Mouse (Mus musculus): ENCODE data around the gene Cyyr1. TPM values are rescaled to one million over a fixed set of nuclear protein-coding genes. Genes with fewer than 3 reads are reported as not detected.

Cyyr1 gene
- total RNA-seq, 1 experiment: 4.6 TPM

DNA sequence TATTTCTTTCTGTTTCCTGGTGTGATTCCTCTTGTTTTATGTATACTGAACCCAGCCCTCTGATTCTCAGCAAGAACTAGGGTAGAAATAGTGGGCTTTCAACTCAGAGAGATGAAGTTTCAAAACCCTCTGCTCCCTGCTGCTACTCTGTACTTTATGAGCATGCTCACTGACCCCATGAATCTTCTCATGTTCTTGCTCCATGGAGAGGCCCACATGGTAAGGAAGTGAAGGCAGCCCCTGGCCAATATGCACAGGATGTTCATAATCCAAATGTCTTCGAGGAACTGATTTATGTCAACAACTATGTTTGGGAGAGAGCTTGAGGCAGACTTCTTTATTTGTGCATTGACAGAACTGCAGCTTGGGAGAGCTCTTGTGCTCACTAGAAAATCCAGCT is 106.9 kb downstream of the Cyyr1 start:
- Histone ChIP-seq H3K36me3 (ENCODE audit: control insufficient read depth, insufficient read depth, low read length, poor library complexity, severe bottlenecking) (no peaks in the 10 kb centered on the region), H3K27ac (ENCODE audit: insufficient read depth, low read depth, low read length, poor library complexity, severe bottlenecking) (no peak overlapping the region), H3K4me1 (ENCODE audit: control insufficient read depth in 2 of 2, insufficient read depth in 2 of 2, low read length in 2 of 2, poor library complexity in 1 of 2) (no peaks in the 10 kb centered on the region), H3K9me3 (ENCODE audit: control insufficient read depth, insufficient read depth, low read depth, low read length) (no peaks in the 10 kb centered on the region), H3K4me3 (ENCODE audit: insufficient read depth in 1 of 2, low read depth in 1 of 2, low read length in 2 of 2, poor library complexity in 1 of 2, severe bottlenecking in 1 of 2) (no peak overlapping the region), H3K9ac (ENCODE audit: insufficient read depth, low read depth, low read length, poor library complexity, severe bottlenecking) (no peak overlapping the region)
- in situ Hi-C loops (cut with MboI; ENCODE audit: low sequenced_read_pairs in 2 of 2, unreplicated experiment in 2 of 2): no loop called here
- no peak for DNase-seq (ENCODE audit: low read depth, low spot score)
- TF ChIP-seq MAFK (IDR thresholded peaks at IDR 0.05; ENCODE audit: insufficient read depth, low read depth, low read length) (no peak), ZC3H11A (IDR thresholded peaks at IDR 0.05; ENCODE audit: borderline replicate concordance, low read depth, low read length) (no peak), ZNF384 (IDR thresholded peaks at IDR 0.05; ENCODE audit: low read depth, low read length) (no peak), HCFC1 (IDR thresholded peaks at IDR 0.05; ENCODE audit: borderline replicate concordance, insufficient read depth, low read length) (no peak), CHD2 (IDR thresholded peaks at IDR 0.05; ENCODE audit: low read depth, low read length) (no peak)

DNA sequence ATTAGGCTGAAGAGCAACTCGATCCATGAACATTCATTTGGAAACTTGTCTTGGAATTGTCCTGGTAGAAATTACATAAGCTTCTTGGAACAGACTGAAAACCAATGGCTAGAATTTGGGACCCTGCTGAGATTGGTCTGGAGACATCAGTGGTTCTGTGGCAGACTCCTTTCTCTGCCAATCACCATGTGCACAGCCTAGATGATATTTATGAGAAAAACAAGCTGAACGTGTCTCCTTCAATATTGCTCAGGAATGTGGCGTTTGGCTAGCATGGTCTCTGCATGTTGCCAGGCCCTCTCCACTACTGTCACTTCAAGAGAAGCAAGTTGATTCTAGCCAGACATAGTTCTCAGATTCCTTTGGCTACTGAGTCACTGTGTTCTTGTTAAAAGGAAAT is 107.4 kb downstream of the Cyyr1 start:
- H3K4me3 ChIP-seq (ENCODE audit: insufficient read depth in 1 of 2, low read depth in 1 of 2, low read length in 2 of 2, poor library complexity in 1 of 2, severe bottlenecking in 1 of 2): no peak overlapping the region
- no peak overlapping the region for H3K9ac ChIP-seq (ENCODE audit: insufficient read depth, low read depth, low read length, poor library complexity, severe bottlenecking)
- TF ChIP-seq HCFC1 (IDR thresholded peaks at IDR 0.05; ENCODE audit: borderline replicate concordance, insufficient read depth, low read length) (no peak), ZNF384 (IDR thresholded peaks at IDR 0.05; ENCODE audit: low read depth, low read length) (no peak)
- in situ Hi-C loops (cut with MboI; ENCODE audit: low sequenced_read_pairs in 2 of 2, unreplicated experiment in 2 of 2): no loop called here
- no peaks in the 10 kb centered on the region for H3K36me3 ChIP-seq (ENCODE audit: control insufficient read depth, insufficient read depth, low read length, poor library complexity, severe bottlenecking)
- no peak overlapping the region for H3K27ac ChIP-seq (ENCODE audit: insufficient read depth, low read depth, low read length, poor library complexity, severe bottlenecking)
- no peaks in the 10 kb centered on the region for H3K9me3 ChIP-seq (ENCODE audit: control insufficient read depth, insufficient read depth, low read depth, low read length)
- no peak for DNase-seq (ENCODE audit: low read depth, low spot score)
- no peaks in the 10 kb centered on the region for H3K4me1 ChIP-seq (ENCODE audit: control insufficient read depth in 2 of 2, insufficient read depth in 2 of 2, low read length in 2 of 2, poor library complexity in 1 of 2)

DNA sequence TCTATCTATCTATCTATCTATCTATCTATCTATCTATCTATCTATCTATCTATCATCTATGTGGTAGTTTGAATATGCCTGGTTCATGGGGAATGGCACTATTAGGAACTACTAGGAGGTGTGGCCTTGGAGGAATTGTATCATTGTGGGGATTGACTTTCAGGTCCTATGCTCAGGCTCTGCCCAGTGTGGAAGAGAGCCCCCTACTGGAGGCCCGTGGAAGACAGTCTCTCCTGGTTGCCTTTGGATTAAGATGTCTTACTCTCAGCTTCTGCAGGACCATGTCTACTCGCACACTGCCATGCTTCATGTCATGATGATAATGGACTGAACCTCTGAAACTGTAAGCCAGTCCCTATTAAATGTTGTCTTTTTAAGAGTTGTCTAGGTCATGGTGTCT is 117.8 kb downstream of the Cyyr1 start:
- peak; percentile 35 for DNase-seq (ENCODE audit: low read depth, low spot score)
- H3K4me3 ChIP-seq (ENCODE audit: insufficient read depth in 1 of 2, low read depth in 1 of 2, low read length in 2 of 2, poor library complexity in 1 of 2, severe bottlenecking in 1 of 2): no peak overlapping the region
- H3K4me1 ChIP-seq (ENCODE audit: control insufficient read depth in 2 of 2, insufficient read depth in 2 of 2, low read length in 2 of 2, poor library complexity in 1 of 2): no peaks in the 10 kb centered on the region
- no peaks in the 10 kb centered on the region for H3K9me3 ChIP-seq (ENCODE audit: control insufficient read depth, insufficient read depth, low read depth, low read length)
- no peak overlapping the region for H3K9ac ChIP-seq (ENCODE audit: insufficient read depth, low read depth, low read length, poor library complexity, severe bottlenecking)
- in situ Hi-C loops (cut with MboI; ENCODE audit: low sequenced_read_pairs in 2 of 2, unreplicated experiment in 2 of 2): no loop called here
- TF ChIP-seq ZC3H11A (IDR thresholded peaks at IDR 0.05; ENCODE audit: borderline replicate concordance, low read depth, low read length) (0 out of 2 replicates have a peak, but pooled peaks have one; percentile 8), ZNF384 (IDR thresholded peaks at IDR 0.05; ENCODE audit: low read depth, low read length) (no peak)
- H3K27ac ChIP-seq (ENCODE audit: insufficient read depth, low read depth, low read length, poor library complexity, severe bottlenecking): no peak overlapping the region
- H3K36me3 ChIP-seq (ENCODE audit: control insufficient read depth, insufficient read depth, low read length, poor library complexity, severe bottlenecking): no peaks in the 10 kb centered on the region

DNA sequence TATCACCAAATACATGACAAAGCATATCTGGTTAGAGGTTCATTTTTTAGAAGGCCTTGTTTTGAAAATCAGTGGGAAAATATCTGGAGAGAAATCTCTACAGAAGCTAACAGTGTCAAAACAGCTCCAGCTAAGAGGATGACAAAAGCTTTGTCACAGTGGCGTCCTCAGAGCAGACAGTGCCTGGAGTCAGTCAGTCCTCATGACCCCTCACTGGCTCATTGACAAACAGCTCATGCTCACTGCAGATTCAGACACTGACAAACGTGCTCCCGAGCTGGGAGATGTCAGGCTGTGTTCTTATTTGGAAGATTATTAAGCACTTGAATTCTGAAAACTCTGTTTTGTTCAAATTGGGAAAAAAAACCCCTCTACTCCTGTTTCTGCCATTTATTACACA is 124.0 kb downstream of the Cyyr1 start:
- TF ChIP-seq HCFC1 (IDR thresholded peaks at IDR 0.05; ENCODE audit: borderline replicate concordance, insufficient read depth, low read length) (no peak), CHD2 (IDR thresholded peaks at IDR 0.05; ENCODE audit: low read depth, low read length) (no peak), ZNF384 (IDR thresholded peaks at IDR 0.05; ENCODE audit: low read depth, low read length) (no peak), ZC3H11A (IDR thresholded peaks at IDR 0.05; ENCODE audit: borderline replicate concordance, low read depth, low read length) (no peak)
- no peak overlapping the region for H3K4me3 ChIP-seq (ENCODE audit: insufficient read depth in 1 of 2, low read depth in 1 of 2, low read length in 2 of 2, poor library complexity in 1 of 2, severe bottlenecking in 1 of 2)
- no peaks in the 10 kb centered on the region for H3K4me1 ChIP-seq (ENCODE audit: control insufficient read depth in 2 of 2, insufficient read depth in 2 of 2, low read length in 2 of 2, poor library complexity in 1 of 2)
- no peaks in the 10 kb centered on the region for H3K9me3 ChIP-seq (ENCODE audit: control insufficient read depth, insufficient read depth, low read depth, low read length)
- in situ Hi-C loops (cut with MboI; ENCODE audit: low sequenced_read_pairs in 2 of 2, unreplicated experiment in 2 of 2): no loop called here
- H3K27ac ChIP-seq (ENCODE audit: insufficient read depth, low read depth, low read length, poor library complexity, severe bottlenecking): no peak overlapping the region
- no peak overlapping the region for H3K9ac ChIP-seq (ENCODE audit: insufficient read depth, low read depth, low read length, poor library complexity, severe bottlenecking)
- no peak for DNase-seq (ENCODE audit: low read depth, low spot score)
- no peaks in the 10 kb centered on the region for H3K36me3 ChIP-seq (ENCODE audit: control insufficient read depth, insufficient read depth, low read length, poor library complexity, severe bottlenecking)

DNA sequence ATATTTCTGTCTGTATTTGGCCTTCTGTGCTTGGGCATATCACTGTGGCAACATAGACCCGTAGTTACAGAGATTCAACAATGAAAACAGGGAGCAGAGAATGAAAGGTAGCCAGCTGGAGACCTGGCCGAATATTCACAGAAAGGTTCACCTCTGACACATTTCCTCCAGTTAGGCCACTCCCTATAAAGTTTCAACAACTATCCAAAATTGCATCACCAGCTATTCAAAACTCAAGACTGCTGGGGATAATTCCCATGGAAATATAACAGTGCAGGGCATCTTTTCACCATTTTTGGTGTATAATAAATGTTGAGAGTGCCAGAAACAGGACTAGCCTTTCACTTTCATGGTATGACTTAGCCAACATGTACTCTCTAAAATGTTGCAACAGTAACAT is 130.3 kb downstream of the Cyyr1 start:
- H3K9ac ChIP-seq (ENCODE audit: insufficient read depth, low read depth, low read length, poor library complexity, severe bottlenecking): no peak overlapping the region
- H3K27ac ChIP-seq (ENCODE audit: insufficient read depth, low read depth, low read length, poor library complexity, severe bottlenecking): no peak overlapping the region
- in situ Hi-C loops (cut with MboI; ENCODE audit: low sequenced_read_pairs in 2 of 2, unreplicated experiment in 2 of 2): no loop called here
- H3K4me3 ChIP-seq (ENCODE audit: insufficient read depth in 1 of 2, low read depth in 1 of 2, low read length in 2 of 2, poor library complexity in 1 of 2, severe bottlenecking in 1 of 2): no peak overlapping the region
- H3K4me1 ChIP-seq (ENCODE audit: control insufficient read depth in 2 of 2, insufficient read depth in 2 of 2, low read length in 2 of 2, poor library complexity in 1 of 2): no peaks in the 10 kb centered on the region
- H3K9me3 ChIP-seq (ENCODE audit: control insufficient read depth, insufficient read depth, low read depth, low read length): no peaks in the 10 kb centered on the region
- no peaks in the 10 kb centered on the region for H3K36me3 ChIP-seq (ENCODE audit: control insufficient read depth, insufficient read depth, low read length, poor library complexity, severe bottlenecking)
- TF ChIP-seq ZNF384 (IDR thresholded peaks at IDR 0.05; ENCODE audit: low read depth, low read length) (no peak), CHD2 (IDR thresholded peaks at IDR 0.05; ENCODE audit: low read depth, low read length) (no peak), ZC3H11A (IDR thresholded peaks at IDR 0.05; ENCODE audit: borderline replicate concordance, low read depth, low read length) (no peak), HCFC1 (IDR thresholded peaks at IDR 0.05; ENCODE audit: borderline replicate concordance, insufficient read depth, low read length) (no peak), MAFK (IDR thresholded peaks at IDR 0.05; ENCODE audit: insufficient read depth, low read depth, low read length) (no peak)
- DNase-seq (ENCODE audit: low read depth, low spot score): no peak

Measured in ES-E14 (cell line).